Mouse (Mus musculus) lung, embryonic 15.5 days (tissue): ENCODE data around the gene Tsc22d4. TPM values are rescaled to one million over a fixed set of nuclear protein-coding genes. Genes with fewer than 3 reads are reported as not detected.

ENCODE experiments used
- ATAC-seq: fragments of 200-750 bp; cut with Nextera tagmentation; 2 replicates; pipeline ENCODE4 v1.8.0; 2017; ENCODE audit warnings: moderate number of reproducible peaks, borderline replicate concordance; ENCODE audit not compliant: low FRiP score, low TSS enrichment; ENCODE audit errors: extremely low read depth
- H3K27ac ChIP-seq: fragments of 300-500 bp; sonication (generic); 2 replicates; pipeline ENCODE4 v1.5.1; 2015; ENCODE audit warnings: moderate library complexity, mild to moderate bottlenecking, inconsistent platforms
- H3K27me3 ChIP-seq: fragments of 300-500 bp; sonication (generic); 2 replicates; pipeline ENCODE4 v1.6.1; 2015; ENCODE audit warnings: inconsistent platforms
- H3K36me3 ChIP-seq: fragments of 300-500 bp; sonication (generic); 2 replicates; pipeline ENCODE4 v1.6.1; 2015; ENCODE audit warnings: inconsistent platforms
- H3K4me1 ChIP-seq: fragments of 300-500 bp; sonication (generic); 2 replicates; pipeline ENCODE4 v1.6.1; 2015; ENCODE audit warnings: inconsistent platforms
- H3K4me2 ChIP-seq: fragments of 300-500 bp; sonication (generic); 2 replicates; pipeline ENCODE4 v1.6.1; 2015; ENCODE audit warnings: inconsistent platforms, mild to moderate bottlenecking, moderate library complexity
- H3K4me3 ChIP-seq: fragments of 300-500 bp; sonication (generic); 2 replicates; pipeline ENCODE4 v1.5.1; 2015; ENCODE audit warnings: mild to moderate bottlenecking, inconsistent platforms
- H3K9ac ChIP-seq: fragments of 300-500 bp; sonication (generic); 2 replicates; pipeline ENCODE4 v1.6.1; 2015; ENCODE audit warnings: inconsistent platforms
- H3K9me3 ChIP-seq: fragments of 300-500 bp; sonication (generic); 2 replicates; pipeline ENCODE4 v1.6.1; 2016; ENCODE audit warnings: inconsistent platforms
- WGBS: fragments of 180-500 bp; shearing (Covaris S2); methylation state at CpG from one replicate; pipeline ENCODE4 v1.1.7; 2015; 5-methylcytosine and 5-hydroxymethylcytosine counted together
- polyA plus RNA-seq: library from polyadenylated mRNA; unstranded; fragments of >200 nt; fragmentation: Nextera tagmentation; extraction: Ambion mirVana; gene quantifications from 2 replicates; pipeline ENCODE4 v1.2.1, GENCODE M21; 2015

Gene Tsc22d4
- polyA plus RNA-seq, 1 experiment from 2014 or later: 150 TPM

- 22% methylated on average over 5 of the region's 5 CpGs for WGBS
- H3K4me3 ChIP-seq: no peak overlapping the region
- H3K27ac ChIP-seq: peak overlapping the region; percentile 27; the same call in 1 of the 2 replicates
- no peaks in the 10 kb centered on the region for H3K9me3 ChIP-seq
- no peaks in the 10 kb centered on the region for H3K27me3 ChIP-seq
- peaks cover 26% of the 10 kb centered on the region for H3K4me1 ChIP-seq
- H3K9ac ChIP-seq: no peak overlapping the region
- H3K4me2 ChIP-seq: 0 out of 2 replicates have a peak overlapping the region, but pooled peaks have one; percentile 4
- ATAC-seq: no peak
- peaks cover 15% of the 10 kb centered on the region for H3K36me3 ChIP-seq
Observed at GRCm38 (mm10) chr5:137776408-137776918, 30.9 kb downstream of the Tsc22d4 start.

- no peak overlapping the region for H3K4me3 ChIP-seq
- peaks cover 31% of the 10 kb centered on the region for H3K4me1 ChIP-seq
- no peaks in the 10 kb centered on the region for H3K9me3 ChIP-seq
- H3K9ac ChIP-seq: no peak overlapping the region
- H3K36me3 ChIP-seq: peaks cover 24% of the 10 kb centered on the region
- 67% methylated on average over 7 of the region's 7 CpGs for WGBS
- H3K4me2 ChIP-seq: no peak overlapping the region
- H3K27ac ChIP-seq: no peak overlapping the region
- ATAC-seq: no peak
- no peaks in the 10 kb centered on the region for H3K27me3 ChIP-seq
Observed at GRCm38 (mm10) chr5:137777267-137777845, 31.8 kb downstream of the Tsc22d4 start.

DNA sequence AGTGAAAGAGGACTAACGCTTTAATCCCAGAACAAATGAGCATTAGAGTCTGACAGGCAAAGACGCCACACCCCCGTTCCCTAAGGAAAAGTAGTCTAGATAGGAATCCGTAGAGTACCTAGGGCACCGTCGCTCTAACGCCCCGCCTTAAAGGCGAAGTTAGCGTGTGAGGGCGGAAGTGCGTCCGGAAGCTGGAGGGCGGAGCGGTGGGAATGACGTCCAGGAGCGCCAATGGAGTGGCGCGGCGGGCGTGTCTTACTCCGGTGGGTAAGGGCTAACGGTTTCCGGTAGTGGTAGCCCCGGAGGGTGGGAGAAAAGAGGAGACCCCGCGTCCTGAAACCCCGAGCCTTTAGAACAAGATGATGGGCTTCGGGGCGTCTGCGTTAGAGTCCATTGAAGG, 33.1 kb downstream of the Tsc22d4 start, which contains the start of gene Ppp1r35:
Gene Ppp1r35, plus strand, starts transcription at position 215 of the 400 bp plus-strand sequence.
- Histone ChIP-seq H3K27me3 (no peaks in the 10 kb centered on the region), H3K9ac (peak within 1 kb of the TSS; percentile 96), H3K9me3 (no peaks in the 10 kb centered on the region), H3K36me3 (peaks cover 33% of the 10 kb centered on the region), H3K27ac (peak within 1 kb of the TSS; percentile 91), H3K4me1 (peaks cover 44% of the 10 kb centered on the region), H3K4me2 (peak within 1 kb of the TSS; percentile 92), H3K4me3 (peak within 1 kb of the TSS; percentile 99)
- under 1% methylated on average over 31 of the region's 31 CpGs for WGBS
- ATAC-seq: peak; percentile 96

GRCm38 (mm10) chr5:137779053-137779933, 33.8 kb downstream of the Tsc22d4 start:
- Histone ChIP-seq H3K9ac (peak overlapping the region; percentile 96), H3K4me2 (peak overlapping the region; percentile 92), H3K36me3 (peaks cover 37% of the 10 kb centered on the region), H3K4me3 (peak overlapping the region; percentile 99), H3K27ac (peak overlapping the region; percentile 91), H3K27me3 (no peaks in the 10 kb centered on the region), H3K9me3 (no peaks in the 10 kb centered on the region), H3K4me1 (peaks cover 51% of the 10 kb centered on the region)
- under 1% methylated on average over 78 of the region's 83 CpGs for WGBS
- peak; percentile 17; the same call in 1 of the 2 replicates for ATAC-seq

DNA sequence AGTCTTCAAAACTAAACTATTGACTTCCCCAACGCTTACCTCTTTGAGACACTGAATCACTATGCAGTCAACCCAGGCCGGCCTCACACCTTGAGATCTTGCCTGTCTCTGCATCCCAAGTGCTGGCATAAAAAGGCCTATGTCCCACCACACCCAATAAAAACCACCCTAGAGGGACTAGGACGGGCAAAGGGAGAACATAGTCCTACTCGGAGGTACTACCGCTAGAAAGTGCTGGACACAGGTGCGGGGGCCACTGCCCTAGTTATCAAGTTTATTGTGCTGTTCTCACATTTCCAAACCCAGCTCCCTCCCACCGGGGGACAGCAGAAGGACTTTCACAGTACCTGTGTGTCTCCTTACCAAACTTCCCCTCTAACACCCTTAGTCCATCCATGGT, 36.1 kb downstream of the Tsc22d4 start:
- Histone ChIP-seq H3K4me2 (no peak overlapping the region), H3K36me3 (peaks cover 38% of the 10 kb centered on the region), H3K9ac (no peak overlapping the region), H3K27ac (no peak overlapping the region), H3K4me3 (no peak overlapping the region), H3K27me3 (no peaks in the 10 kb centered on the region), H3K9me3 (no peaks in the 10 kb centered on the region), H3K4me1 (peaks cover 56% of the 10 kb centered on the region)
- WGBS: 89% methylated on average over 7 of the region's 7 CpGs
- no peak for ATAC-seq

- Histone ChIP-seq H3K27me3 (no peaks in the 10 kb centered on the region), H3K4me1 (peaks cover 57% of the 10 kb centered on the region), H3K36me3 (peaks cover 38% of the 10 kb centered on the region), H3K4me2 (peak overlapping the region; percentile 70), H3K9ac (0 out of 2 replicates have a peak overlapping the region, but pooled peaks have one; percentile 79), H3K27ac (no peak overlapping the region), H3K9me3 (no peaks in the 10 kb centered on the region), H3K4me3 (peak overlapping the region; percentile 61)
- 75% methylated on average over 13 of the region's 13 CpGs for whole genome bisulfite sequencing
- no peak for ATAC-seq
Observed at GRCm38 (mm10) chr5:137782776-137783522, 37.4 kb downstream of the Tsc22d4 start.

- peaks cover 38% of the 10 kb centered on the region for H3K36me3 ChIP-seq
- peaks cover 60% of the 10 kb centered on the region for H3K4me1 ChIP-seq
- peak overlapping the region; percentile 79 for H3K9ac ChIP-seq
- 49% methylated on average over 9 of the region's 9 CpGs for WGBS
- peak overlapping the region; percentile 70 for H3K4me2 ChIP-seq
- H3K9me3 ChIP-seq: no peaks in the 10 kb centered on the region
- H3K27ac ChIP-seq: no peak overlapping the region
- no peak for ATAC-seq
- no peaks in the 10 kb centered on the region for H3K27me3 ChIP-seq
- peak overlapping the region; percentile 61 for H3K4me3 ChIP-seq
Observed at GRCm38 (mm10) chr5:137783901-137784540, 38.5 kb downstream of the Tsc22d4 start.

DNA sequence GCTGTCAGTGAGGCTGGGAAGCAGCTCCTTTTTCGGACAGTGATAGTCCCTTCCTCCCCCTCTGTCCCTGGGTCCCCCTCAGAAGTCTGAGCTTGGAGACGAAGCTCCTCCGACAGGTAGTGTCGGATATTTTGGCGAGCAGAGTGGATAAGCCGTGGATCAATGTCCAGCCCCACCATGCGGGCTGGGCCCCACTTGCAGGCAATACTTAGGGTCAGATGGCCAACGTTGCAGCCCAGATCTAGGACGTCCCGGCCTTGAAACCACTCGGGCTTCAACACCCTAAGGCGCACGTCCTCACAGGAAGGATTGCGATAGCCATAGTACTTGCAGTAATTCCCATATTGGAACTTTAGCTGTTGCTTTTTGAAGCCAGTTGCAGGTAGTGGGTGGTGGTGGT, 39.0 kb downstream of the Tsc22d4 start:
- Histone ChIP-seq H3K4me2 (peak overlapping the region; percentile 70), H3K36me3 (peaks cover 38% of the 10 kb centered on the region), H3K4me1 (peaks cover 58% of the 10 kb centered on the region), H3K4me3 (peak overlapping the region; percentile 61), H3K9me3 (no peaks in the 10 kb centered on the region), H3K27ac (no peak overlapping the region), H3K9ac (peak overlapping the region; percentile 79), H3K27me3 (no peaks in the 10 kb centered on the region)
- ATAC-seq: no peak
- WGBS: 55% methylated on average over 14 of the region's 14 CpGs

- Histone ChIP-seq H3K27ac (peak overlapping the region; percentile 99), H3K27me3 (no peaks in the 10 kb centered on the region), H3K4me2 (peak overlapping the region; percentile 70), H3K36me3 (peaks cover 34% of the 10 kb centered on the region), H3K9me3 (no peaks in the 10 kb centered on the region), H3K4me3 (peak overlapping the region; percentile 61), H3K4me1 (peaks cover 50% of the 10 kb centered on the region), H3K9ac (peak overlapping the region; percentile 79)
- peak; percentile 11; the same call in 1 of the 2 replicates for ATAC-seq
- WGBS: under 1% methylated on average over 51 of the region's 62 CpGs
Observed at GRCm38 (mm10) chr5:137785164-137786031, 39.9 kb downstream of the Tsc22d4 start.

DNA sequence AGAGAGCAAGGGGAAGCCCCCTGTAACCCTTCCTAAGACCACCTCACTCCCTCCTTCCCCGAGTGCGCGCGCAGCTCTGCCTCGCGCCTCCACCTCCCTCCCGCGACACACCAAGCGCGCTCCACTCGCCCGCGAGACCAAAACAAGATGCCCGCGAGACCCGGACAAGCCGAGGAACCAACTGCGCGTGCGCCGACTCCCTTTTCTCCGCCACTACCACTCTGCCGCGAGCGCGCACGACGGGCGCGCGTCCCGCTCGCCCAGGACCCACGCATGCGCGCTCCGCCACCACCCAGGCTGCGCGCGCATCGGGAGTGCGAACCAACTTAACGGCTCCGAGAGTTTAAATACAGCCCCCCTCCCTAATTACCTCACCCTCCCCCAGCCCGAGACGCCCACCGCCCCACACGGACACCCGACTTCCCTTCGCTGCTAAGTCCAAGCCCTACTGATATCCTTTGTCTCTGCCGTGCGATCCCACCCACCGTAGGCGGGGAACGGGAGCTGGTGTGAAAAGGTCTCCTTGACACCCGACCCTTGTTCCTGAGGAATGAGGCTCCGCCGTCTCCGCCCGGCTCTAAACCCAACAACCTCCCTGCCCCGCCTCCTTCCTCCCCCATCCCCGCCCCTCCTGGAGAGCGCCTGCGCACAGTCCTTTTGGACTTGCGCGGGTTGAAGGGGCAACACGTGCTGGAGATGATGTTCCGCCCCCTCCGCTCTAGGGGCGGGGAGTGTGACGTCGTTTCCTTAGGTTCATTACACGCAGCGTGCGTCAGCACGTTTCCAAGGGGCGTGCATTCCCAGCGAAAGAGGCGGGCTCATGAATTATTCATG, 40.8 kb downstream of the Tsc22d4 start:
- H3K4me3 ChIP-seq: peak overlapping the region; percentile 61
- H3K4me2 ChIP-seq: peak overlapping the region; percentile 70
- H3K4me1 ChIP-seq: peaks cover 43% of the 10 kb centered on the region
- peaks cover 25% of the 10 kb centered on the region for H3K36me3 ChIP-seq
- H3K27ac ChIP-seq: peak overlapping the region; percentile 99
- no peaks in the 10 kb centered on the region for H3K27me3 ChIP-seq
- peak; percentile 92 for ATAC-seq
- peak overlapping the region; percentile 79 for H3K9ac ChIP-seq
- H3K9me3 ChIP-seq: no peaks in the 10 kb centered on the region
- under 1% methylated on average over 79 of the region's 79 CpGs for WGBS
